Mouse (Mus musculus) kidney, embryonic 15.5 days (tissue): ENCODE results near the gene Ablim2. TPM values are rescaled to one million over a fixed set of nuclear protein-coding genes. Genes with fewer than 3 reads are reported as not detected.

Experiments
- ATAC-seq: fragments of 200-750 bp; cut with Nextera tagmentation; replicated peaks from 2 replicates; pipeline ENCODE4 v1.8.0; 2017; ENCODE audit warnings: moderate TSS enrichment; ENCODE audit not compliant: low FRiP score
- H3K27ac ChIP-seq: fragments of 300-500 bp; sonication (generic); 2 replicates; pipeline ENCODE4 v1.5.1; 2015; ENCODE audit warnings: mild to moderate bottlenecking, inconsistent platforms
- H3K27me3 ChIP-seq: fragments of 300-500 bp; sonication (generic); 2 replicates; pipeline ENCODE4 v1.6.1; 2015; ENCODE audit warnings: inconsistent platforms
- H3K36me3 ChIP-seq: fragments of 300-500 bp; sonication (generic); 2 replicates; pipeline ENCODE4 v1.6.1; 2015; ENCODE audit warnings: inconsistent platforms
- H3K4me1 ChIP-seq: fragments of 300-500 bp; sonication (generic); 2 replicates; pipeline ENCODE4 v1.6.1; 2015; ENCODE audit warnings: inconsistent platforms
- H3K4me2 ChIP-seq: fragments of 300-500 bp; sonication (generic); 2 replicates; pipeline ENCODE4 v1.6.1; 2015; ENCODE audit warnings: moderate library complexity, mild to moderate bottlenecking, inconsistent platforms
- H3K4me3 ChIP-seq: fragments of 300-500 bp; sonication (generic); replicated peaks from 2 replicates; pipeline ENCODE4 v1.5.1; 2015; ENCODE audit warnings: mild to moderate bottlenecking, inconsistent platforms
- H3K9ac ChIP-seq: fragments of 300-500 bp; sonication (generic); 2 replicates; pipeline ENCODE4 v1.6.1; 2015; ENCODE audit warnings: mild to moderate bottlenecking, inconsistent platforms
- H3K9me3 ChIP-seq: fragments of 300-500 bp; sonication (generic); replicated peaks from 2 replicates; pipeline ENCODE4 v1.6.1; 2016; ENCODE audit warnings: inconsistent platforms
- WGBS: fragments of 180-500 bp; shearing (Covaris S2); methylation state at CpG from one replicate; pipeline ENCODE4 v1.1.7; 2015; ENCODE audit warnings: mixed read lengths; 5-methylcytosine and 5-hydroxymethylcytosine counted together
- polyA plus RNA-seq: library from polyadenylated mRNA; unstranded; fragments of >200 nt; fragmentation: Nextera tagmentation; extraction: Ambion mirVana; gene quantifications from 2 replicates; pipeline ENCODE4 v1.2.1, GENCODE M21; 2015

Ablim2 gene
- polyA plus RNA-seq, 1 experiment from 2014 or later, result 1.7 TPM

DNA sequence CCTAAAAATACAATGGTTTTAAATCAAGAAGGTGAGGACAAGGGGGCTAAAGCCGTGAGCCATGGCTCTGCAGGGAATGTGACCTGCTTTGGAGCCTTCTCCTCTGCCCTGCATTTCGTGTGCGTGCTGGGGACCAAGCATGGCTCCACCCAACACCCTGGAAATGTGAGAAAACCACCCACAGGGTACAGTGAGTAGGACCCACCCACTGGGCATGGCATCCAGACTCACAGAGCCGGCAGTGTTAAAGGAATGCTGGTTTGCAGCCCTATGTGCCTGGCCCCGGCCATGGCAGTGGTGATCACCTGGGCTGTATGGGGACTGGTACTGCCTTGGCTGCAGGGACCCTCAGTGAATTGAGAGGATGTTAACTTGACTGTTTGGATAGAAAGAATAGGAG, 41.4 kb downstream of the Ablim2 start:
- no peak for ATAC-seq
- H3K27me3 ChIP-seq, result peaks cover 4% of the 10 kb centered on the region; the same call in 1 of the 2 replicates
- 0 out of 2 replicates have a peak, but pooled peaks cover 9% of the 10 kb centered on the region for H3K4me1 ChIP-seq
- WGBS, result 36% methylated on average over 5 of the region's 5 CpGs
- H3K27ac ChIP-seq, result no peak overlapping the region
- H3K4me2 ChIP-seq, result no peak overlapping the region
- H3K9ac ChIP-seq, result no peak overlapping the region
- H3K4me3 ChIP-seq, result no peak overlapping the region
- H3K9me3 ChIP-seq, result no peaks in the 10 kb centered on the region
- no peaks in the 10 kb centered on the region for H3K36me3 ChIP-seq

DNA sequence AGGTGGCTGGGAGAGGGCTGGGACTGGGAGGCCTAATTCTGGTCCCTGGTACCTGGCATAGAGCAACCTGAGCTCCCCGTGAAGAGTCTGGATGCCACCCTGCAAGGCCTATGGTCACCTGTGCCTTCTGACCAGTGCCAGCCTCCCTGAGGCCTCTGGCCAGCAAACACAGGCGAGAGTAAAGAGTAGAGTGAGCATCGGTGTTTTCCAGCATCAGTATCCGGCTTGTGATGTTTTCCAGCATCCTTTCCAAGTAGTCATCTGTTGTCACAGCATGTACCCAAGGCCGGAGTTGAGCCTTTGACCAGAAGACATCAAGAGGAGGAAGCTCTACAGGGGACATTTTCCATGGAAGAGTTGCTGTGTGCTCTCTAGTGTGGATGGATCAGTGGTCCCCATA, 45.7 kb downstream of the Ablim2 start:
- Histone ChIP-seq H3K4me3 (no peak overlapping the region), H3K4me2 (no peak overlapping the region), H3K27ac (no peak overlapping the region), H3K4me1 (no peaks in the 10 kb centered on the region), H3K9me3 (no peaks in the 10 kb centered on the region), H3K27me3 (peaks cover 2% of the 10 kb centered on the region; the same call in 1 of the 2 replicates), H3K9ac (no peak overlapping the region), H3K36me3 (no peaks in the 10 kb centered on the region)
- ATAC-seq, result no peak
- WGBS, result 89% methylated on average over 5 of the region's 5 CpGs

DNA sequence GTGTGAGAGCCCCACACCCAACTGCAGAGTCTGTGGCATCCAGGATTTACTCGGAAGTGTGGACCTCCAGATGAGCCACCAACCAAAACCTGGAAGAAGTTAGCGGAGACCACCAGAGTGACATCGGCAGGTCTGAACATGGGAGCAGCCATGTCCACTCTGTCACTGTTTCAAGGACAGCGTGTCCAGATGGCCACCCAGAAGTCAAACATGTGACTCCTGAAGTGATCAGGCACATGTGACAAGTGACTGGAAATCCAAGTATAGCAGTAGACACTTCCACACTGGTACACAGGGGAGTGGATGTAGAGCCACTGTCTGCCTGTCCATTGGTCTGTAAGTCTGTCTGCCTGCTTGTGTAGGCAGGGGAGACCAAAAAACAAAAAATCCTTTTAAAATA, 47.0 kb downstream of the Ablim2 start:
- 89% methylated on average over 4 of the region's 4 CpGs for WGBS
- Histone ChIP-seq H3K36me3 (no peaks in the 10 kb centered on the region), H3K4me2 (no peak overlapping the region), H3K4me1 (no peaks in the 10 kb centered on the region), H3K9me3 (no peaks in the 10 kb centered on the region), H3K27ac (no peak overlapping the region), H3K27me3 (no peaks in the 10 kb centered on the region), H3K9ac (no peak overlapping the region), H3K4me3 (no peak overlapping the region)
- no peak for ATAC-seq

DNA sequence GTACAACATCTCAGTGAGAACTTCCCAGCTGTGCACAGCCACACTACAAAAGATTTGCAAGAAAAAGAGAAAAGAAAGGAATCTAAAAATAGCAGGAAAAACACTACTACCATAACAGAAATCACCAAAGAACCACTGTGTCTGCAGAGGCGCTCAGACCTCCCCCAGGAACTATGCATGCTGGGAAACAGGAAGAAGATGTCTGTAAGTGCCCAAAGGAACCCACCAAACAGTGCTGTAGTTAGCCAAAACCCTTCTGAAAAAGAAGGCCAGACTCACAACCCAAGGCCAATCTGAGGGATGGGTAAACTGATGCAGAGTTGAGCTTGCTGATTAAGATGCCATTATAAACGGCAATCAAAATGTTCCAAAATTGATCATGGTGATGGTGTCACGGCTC, 47.5 kb downstream of the Ablim2 start:
- no peaks in the 10 kb centered on the region for H3K27me3 ChIP-seq
- no peaks in the 10 kb centered on the region for H3K36me3 ChIP-seq
- H3K9ac ChIP-seq, result no peak overlapping the region
- no peak overlapping the region for H3K4me3 ChIP-seq
- 94% methylated on average over 3 of the region's 3 CpGs for WGBS
- no peak overlapping the region for H3K4me2 ChIP-seq
- no peaks in the 10 kb centered on the region for H3K9me3 ChIP-seq
- no peak for ATAC-seq
- no peaks in the 10 kb centered on the region for H3K4me1 ChIP-seq
- H3K27ac ChIP-seq, result no peak overlapping the region

DNA sequence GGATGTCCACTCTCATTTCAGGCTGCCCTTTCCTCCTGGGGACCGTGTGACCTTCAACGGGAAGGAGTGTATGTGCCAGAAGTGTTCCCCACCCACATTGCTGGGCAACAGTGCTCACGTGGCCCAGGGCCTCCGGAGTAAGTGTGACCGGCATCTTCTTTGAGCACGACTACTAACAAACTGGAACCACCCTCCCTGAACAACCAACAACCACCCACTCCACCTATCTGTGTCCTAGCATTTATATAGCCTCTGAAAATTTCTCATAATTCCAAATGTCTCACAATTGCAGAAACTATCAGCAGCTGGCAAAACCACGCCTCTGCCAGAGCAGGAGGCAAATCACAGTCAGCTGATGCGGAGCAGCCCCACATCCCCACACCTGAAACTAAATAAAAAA, 49.3 kb downstream of the Ablim2 start:
- Histone ChIP-seq H3K4me3 (no peak overlapping the region), H3K4me1 (no peaks in the 10 kb centered on the region), H3K27ac (no peak overlapping the region), H3K9ac (no peak overlapping the region), H3K9me3 (no peaks in the 10 kb centered on the region), H3K4me2 (no peak overlapping the region), H3K27me3 (no peaks in the 10 kb centered on the region), H3K36me3 (no peaks in the 10 kb centered on the region)
- ATAC-seq, result no peak
- 82% methylated on average over 8 of the region's 8 CpGs for WGBS

DNA sequence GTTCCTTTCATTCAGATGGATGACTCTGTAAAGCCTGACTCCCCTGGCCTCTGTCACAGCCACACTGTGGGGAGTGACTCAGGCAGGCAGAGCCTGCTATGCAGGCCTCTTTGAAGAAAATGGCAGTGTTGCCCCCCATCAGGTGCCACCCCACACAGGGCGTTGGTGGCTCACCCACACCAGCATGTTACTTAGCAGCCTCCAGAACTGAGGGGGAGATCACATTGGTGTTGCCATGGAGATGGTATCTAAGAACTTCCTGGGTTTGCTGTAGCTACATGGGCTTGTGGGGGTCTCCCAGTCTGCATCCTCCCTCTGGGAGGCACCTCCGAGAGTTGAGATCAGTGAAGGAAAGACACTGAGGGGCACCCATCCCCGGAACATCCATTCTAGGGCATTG, 52.8 kb downstream of the Ablim2 start:
- Histone ChIP-seq H3K4me3 (no peak overlapping the region), H3K27me3 (no peaks in the 10 kb centered on the region), H3K4me2 (no peak overlapping the region), H3K27ac (no peak overlapping the region), H3K9me3 (no peaks in the 10 kb centered on the region), H3K36me3 (no peaks in the 10 kb centered on the region), H3K9ac (no peak overlapping the region), H3K4me1 (0 out of 2 replicates have a peak, but pooled peaks cover 10% of the 10 kb centered on the region)
- ATAC-seq, result no peak
- 54% methylated on average over 3 of the region's 3 CpGs for WGBS

DNA sequence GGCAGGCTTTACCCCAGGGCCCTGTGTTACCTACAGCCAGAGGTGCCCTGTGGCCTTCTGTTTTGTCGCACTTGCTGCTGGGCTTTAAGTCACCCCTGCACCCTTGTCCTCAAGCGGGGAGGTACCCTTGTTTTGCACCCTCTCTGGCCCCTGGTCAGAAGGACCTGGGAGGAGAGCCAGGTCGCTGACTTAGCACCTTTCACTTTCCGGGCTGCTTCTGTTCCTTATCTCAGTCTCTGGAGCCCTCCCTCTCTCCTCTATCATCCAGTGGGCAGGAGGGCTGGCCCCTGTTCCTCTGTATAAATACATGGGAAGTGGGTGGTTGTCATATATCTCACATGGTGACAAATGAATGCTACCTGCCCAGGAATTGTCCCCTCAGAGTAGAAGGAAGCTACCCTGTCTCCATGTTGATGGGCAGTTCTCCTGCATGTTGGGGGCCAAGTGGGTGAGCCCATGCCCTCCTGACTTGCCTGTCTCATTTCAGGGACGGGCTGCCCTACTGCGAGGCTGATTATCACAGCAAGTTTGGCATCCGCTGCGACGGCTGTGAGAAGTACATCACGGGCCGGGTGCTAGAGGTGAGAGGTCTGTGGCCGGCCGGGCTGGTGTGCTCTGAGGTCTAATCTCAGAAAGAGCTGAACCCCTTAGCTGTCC, 54.1 kb downstream of the Ablim2 start:
- Histone ChIP-seq H3K36me3 (no peaks in the 10 kb centered on the region), H3K9ac (no peak overlapping the region), H3K4me1 (0 out of 2 replicates have a peak, but pooled peaks cover 10% of the 10 kb centered on the region), H3K4me3 (no peak overlapping the region), H3K27me3 (no peaks in the 10 kb centered on the region), H3K27ac (no peak overlapping the region), H3K4me2 (no peak overlapping the region), H3K9me3 (no peaks in the 10 kb centered on the region)
- 78% methylated on average over 13 of the region's 13 CpGs for WGBS
- ATAC-seq, result no peak

DNA sequence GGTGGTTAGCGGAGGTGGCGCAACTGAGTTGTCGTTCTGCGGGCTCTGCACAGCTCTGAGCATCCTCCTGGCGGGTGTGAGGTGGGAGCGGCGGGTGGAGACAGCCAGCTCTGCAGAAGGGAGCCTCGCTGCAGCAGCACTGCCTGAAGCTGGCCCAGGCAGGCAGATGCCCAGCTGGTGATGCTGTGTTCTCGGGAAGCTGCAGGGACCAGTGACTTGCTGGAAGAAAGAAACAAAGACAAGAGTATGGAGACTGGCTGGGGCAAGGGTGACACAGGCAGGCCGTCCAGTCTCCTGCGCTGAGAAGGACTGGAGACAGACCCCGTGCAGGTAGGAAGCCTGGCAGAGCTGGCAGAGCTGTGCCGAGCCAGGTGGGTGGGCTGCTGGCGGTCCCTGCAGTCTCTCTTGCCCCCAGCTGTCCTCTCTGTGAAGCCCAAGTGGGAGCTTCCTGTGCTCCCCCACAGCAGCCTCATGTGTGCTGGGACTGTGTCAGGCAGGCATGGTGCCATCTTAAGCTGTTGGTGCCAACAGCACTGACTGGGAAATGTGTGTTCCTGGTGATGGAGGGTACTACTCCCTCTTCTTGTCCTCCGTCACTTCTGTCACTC, 56.8 kb downstream of the Ablim2 start:
- H3K4me1 ChIP-seq, result 0 out of 2 replicates have a peak, but pooled peaks cover 10% of the 10 kb centered on the region
- no peak overlapping the region for H3K27ac ChIP-seq
- no peak overlapping the region for H3K4me3 ChIP-seq
- ATAC-seq, result no peak
- no peak overlapping the region for H3K4me2 ChIP-seq
- H3K27me3 ChIP-seq, result no peaks in the 10 kb centered on the region
- no peaks in the 10 kb centered on the region for H3K9me3 ChIP-seq
- H3K9ac ChIP-seq, result no peak overlapping the region
- WGBS, result 65% methylated on average over 15 of the region's 15 CpGs
- no peaks in the 10 kb centered on the region for H3K36me3 ChIP-seq

DNA sequence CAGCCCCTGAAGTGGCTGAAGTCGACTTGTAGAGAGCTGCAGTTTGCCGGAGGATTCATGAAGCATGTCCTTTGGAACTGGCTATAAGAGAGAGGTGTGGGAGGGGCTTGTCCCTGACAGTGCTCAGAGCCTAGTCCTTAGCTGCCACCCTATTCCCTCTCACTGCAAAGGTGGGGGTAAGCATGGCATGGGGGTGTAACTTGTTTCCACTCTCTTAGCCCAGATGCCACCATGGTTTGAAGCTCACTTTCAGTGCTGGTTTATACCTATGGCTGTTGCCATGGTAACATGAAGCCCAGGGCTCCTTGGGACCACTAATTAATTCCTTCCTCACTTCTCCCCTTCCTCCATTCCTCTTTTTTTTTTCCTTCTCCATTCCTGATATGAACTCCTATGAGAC, 57.4 kb downstream of the Ablim2 start:
- no peak; the same call in 1 of the 2 replicates for ATAC-seq
- WGBS, result 16% methylated on average over 2 of the region's 2 CpGs
- Histone ChIP-seq H3K4me3 (no peak overlapping the region), H3K27ac (no peak overlapping the region), H3K9ac (no peak overlapping the region), H3K36me3 (no peaks in the 10 kb centered on the region), H3K4me2 (no peak overlapping the region), H3K4me1 (0 out of 2 replicates have a peak, but pooled peaks cover 10% of the 10 kb centered on the region), H3K27me3 (no peaks in the 10 kb centered on the region), H3K9me3 (no peaks in the 10 kb centered on the region)

DNA sequence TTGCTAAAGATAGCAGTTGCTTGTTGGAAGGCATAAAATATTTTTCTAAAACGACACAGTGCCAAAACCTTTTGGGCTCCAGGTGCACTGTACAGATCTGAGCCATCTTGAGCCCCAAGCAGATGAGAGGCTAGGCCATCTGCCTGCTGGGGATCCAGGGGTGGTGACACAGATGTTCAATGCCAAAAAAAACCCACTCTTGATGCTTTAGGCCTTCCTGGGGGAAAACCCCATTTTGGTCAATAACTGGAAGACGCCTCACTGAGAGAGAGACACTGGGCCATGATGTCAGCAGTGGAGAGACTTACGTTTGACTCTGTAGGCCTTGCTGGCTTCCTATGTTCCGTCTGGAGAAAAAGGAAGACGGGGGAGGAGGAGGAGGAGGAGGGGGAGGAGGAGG, 59.6 kb downstream of the Ablim2 start:
- WGBS, result 70% methylated on average over 4 of the region's 5 CpGs
- ATAC-seq, result no peak
- H3K4me1 ChIP-seq, result 0 out of 2 replicates have a peak, but pooled peaks cover 10% of the 10 kb centered on the region

DNA sequence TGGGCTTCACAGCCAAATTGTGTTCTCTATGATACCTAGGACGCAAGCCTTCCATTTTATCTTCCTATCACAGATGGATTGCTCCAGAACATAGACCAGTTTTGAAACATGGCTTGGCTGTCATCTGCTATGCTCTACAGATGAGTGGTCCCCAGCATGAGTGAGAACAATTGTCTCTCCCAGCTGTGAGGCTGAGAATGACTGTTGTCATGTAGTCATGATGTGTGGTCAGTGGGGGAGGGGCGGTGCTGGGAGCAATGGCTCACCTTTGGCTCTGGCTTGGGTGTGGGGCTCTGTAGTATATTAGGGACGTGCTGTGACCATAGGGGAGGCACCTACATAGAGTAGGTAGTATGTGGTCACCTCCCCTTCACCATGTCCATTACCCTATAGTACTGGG, 60.2 kb downstream of the Ablim2 start:
- Histone ChIP-seq H3K27me3 (no peaks in the 10 kb centered on the region), H3K9ac (no peak overlapping the region), H3K36me3 (no peaks in the 10 kb centered on the region), H3K4me3 (no peak overlapping the region), H3K4me2 (no peak overlapping the region), H3K9me3 (no peaks in the 10 kb centered on the region), H3K4me1 (0 out of 2 replicates have a peak, but pooled peaks cover 10% of the 10 kb centered on the region), H3K27ac (no peak overlapping the region)
- ATAC-seq, result no peak
- 78% methylated on average over 3 of the region's 3 CpGs for WGBS

More for the DNA sequence above, 59.6 kb downstream of the Ablim2 start:
- H3K4me2 ChIP-seq, result no peak overlapping the region
- H3K36me3 ChIP-seq, result no peaks in the 10 kb centered on the region
- no peak overlapping the region for H3K27ac ChIP-seq
- H3K27me3 ChIP-seq, result no peaks in the 10 kb centered on the region
- no peak overlapping the region for H3K9ac ChIP-seq
- no peak overlapping the region for H3K4me3 ChIP-seq
- no peaks in the 10 kb centered on the region for H3K9me3 ChIP-seq

DNA sequence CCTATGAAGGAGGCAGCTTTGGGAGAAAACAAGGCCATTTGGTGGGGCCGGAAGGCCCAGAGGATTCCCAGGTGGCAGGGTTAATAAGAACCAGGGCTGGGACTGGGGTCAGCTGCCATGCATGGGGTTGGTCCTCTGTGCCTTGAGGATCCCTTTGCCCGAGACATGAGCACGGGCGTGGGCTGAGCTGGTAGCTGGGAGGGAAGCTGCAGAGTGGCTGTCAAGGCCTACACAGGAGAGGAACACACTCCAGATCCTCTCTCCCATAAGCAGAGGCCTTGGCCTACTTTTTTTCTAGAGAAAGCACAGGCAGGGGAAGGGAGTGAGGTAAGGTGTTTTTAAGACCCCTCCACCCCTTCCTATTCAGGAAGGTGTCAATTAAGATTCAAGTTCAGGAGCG, 65.0 kb downstream of the Ablim2 start:
- 87% methylated on average over 5 of the region's 5 CpGs for WGBS
- Histone ChIP-seq H3K9me3 (no peaks in the 10 kb centered on the region), H3K36me3 (no peaks in the 10 kb centered on the region), H3K27me3 (no peaks in the 10 kb centered on the region), H3K4me3 (no peak overlapping the region), H3K27ac (no peak overlapping the region), H3K9ac (no peak overlapping the region), H3K4me1 (peaks cover 2% of the 10 kb centered on the region; the same call in 1 of the 2 replicates), H3K4me2 (no peak overlapping the region)
- ATAC-seq, result no peak
